Mouse (Mus musculus) stomach, postnatal 0 days (tissue): ENCODE measurements around the gene Gm10226. TPM values are rescaled to one million over a fixed set of nuclear protein-coding genes. Genes with fewer than 3 reads are reported as not detected.
A peak's percentile ranks its signal among the peaks of the same experiment; 100 is the strongest.

Experiments
- ATAC-seq: fragments of 200-750 bp; cut with Nextera tagmentation; 2 replicates; pipeline ENCODE4 v1.8.0; 2017; ENCODE audit not compliant: low FRiP score, low TSS enrichment
- DNase-seq: peaks from one replicate; pipeline ENCODE4 v3.0.0-alpha.2; 2016; ENCODE audit warnings: low spot score
- H3K27ac ChIP-seq: fragments of 300-500 bp; sonication (generic); replicated peaks from 2 replicates; pipeline ENCODE4 v1.5.1; 2014; ENCODE audit warnings: mild to moderate bottlenecking, control low read depth
- H3K27me3 ChIP-seq: fragments of 300-500 bp; sonication (generic); 2 replicates; pipeline ENCODE4 v1.6.1; 2014; ENCODE audit warnings: low read length; ENCODE audit not compliant: control insufficient read depth, insufficient read depth
- H3K36me3 ChIP-seq: fragments of 300-500 bp; sonication (generic); 2 replicates; pipeline ENCODE4 v1.6.1; 2014; ENCODE audit warnings: low read length, mixed read lengths; ENCODE audit not compliant: control insufficient read depth, insufficient read depth
- H3K4me1 ChIP-seq: fragments of 300-500 bp; sonication (generic); replicated peaks from 2 replicates; pipeline ENCODE4 v1.6.1; 2014; ENCODE audit warnings: antibody characterized with exemption; ENCODE audit not compliant: control insufficient read depth, insufficient read depth
- H3K4me2 ChIP-seq: fragments of 300-500 bp; sonication (generic); replicated peaks from 2 replicates; pipeline ENCODE4 v1.6.1; 2014; ENCODE audit warnings: low read depth, mild to moderate bottlenecking, control low read depth, moderate library complexity
- H3K4me3 ChIP-seq: fragments of 300-500 bp; sonication (generic); 2 replicates; pipeline ENCODE4 v1.5.1; 2014; ENCODE audit warnings: low read depth, low read length, control low read depth
- H3K9ac ChIP-seq: fragments of 300-500 bp; sonication (generic); 2 replicates; pipeline ENCODE4 v1.6.1; 2014; ENCODE audit warnings: mild to moderate bottlenecking, low read length, control low read depth, mixed read lengths
- H3K9me3 ChIP-seq: fragments of 300-500 bp; sonication (generic); 2 replicates; pipeline ENCODE4 v1.6.1; 2016; ENCODE audit warnings: low read length; ENCODE audit not compliant: control insufficient read depth
- CTCF ChIP-seq: IDR thresholded peaks from 2 replicates; pipeline ENCODE4 v1.5.1; 2016; ENCODE audit warnings: antibody characterized with exemption, low read depth, mild to moderate bottlenecking, moderate library complexity
- EP300 ChIP-seq: optimal IDR thresholded peaks from 2 replicates; pipeline ENCODE3; 2016; ENCODE audit warnings: antibody characterized with exemption
- WGBS: fragments of 180-500 bp; shearing (Covaris S2); extraction: QIAGEN DNeasy Blood & Tissue Kit; methylation state at CpG from one replicate; pipeline ENCODE4 v1.1.7; 2014; 5-methylcytosine and 5-hydroxymethylcytosine counted together
- polyA plus RNA-seq: library from polyadenylated mRNA; unstranded; fragments of >200 nt; fragmentation: Nextera tagmentation; extraction: Ambion mirVana; gene quantifications from 2 replicates; pipeline ENCODE4 v1.2.1, GENCODE M21; 2015

Gm10226 gene
- polyA plus RNA-seq, 1 experiment from 2014 or later: 3.4 TPM

DNA sequence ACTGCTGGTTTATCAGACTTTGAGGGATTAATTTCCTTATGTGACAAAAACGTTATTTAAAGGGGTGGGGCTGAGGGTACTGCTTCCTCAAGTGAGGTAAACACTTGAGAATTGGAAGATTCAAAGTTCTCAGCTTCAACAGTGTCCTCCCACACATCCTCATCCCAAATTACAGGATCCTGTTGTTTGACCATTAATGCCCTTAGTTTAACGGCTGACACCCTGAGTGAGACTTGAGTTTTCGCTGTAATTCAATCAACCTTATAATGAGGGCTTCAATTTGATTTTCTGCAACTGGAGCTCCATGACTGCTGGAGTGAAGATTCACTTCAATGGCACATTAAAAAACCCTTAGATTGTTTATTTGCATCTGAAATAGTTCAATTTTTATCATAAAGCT lies 1.7 kb downstream of the Gm10226 start:
- ATAC-seq: no peak
- no peak overlapping the region for H3K9ac ChIP-seq
- no peak overlapping the region for H3K4me3 ChIP-seq
- DNase-seq: no peak
- no peaks in the 10 kb centered on the region for H3K27me3 ChIP-seq
- H3K27ac ChIP-seq: no peak overlapping the region
- no peaks in the 10 kb centered on the region for H3K4me1 ChIP-seq
- no peaks in the 10 kb centered on the region for H3K36me3 ChIP-seq
- no peak for TF ChIP-seq EP300
- TF ChIP-seq CTCF: no peak
- no peak overlapping the region for H3K4me2 ChIP-seq
- WGBS: 80% methylated on average over 3 of the region's 3 CpGs
- H3K9me3 ChIP-seq: no peaks in the 10 kb centered on the region

- DNase-seq (no peak), ATAC-seq (no peak)
- no peak overlapping the region for H3K4me3 ChIP-seq
- H3K4me2 ChIP-seq: no peak overlapping the region
- no peak overlapping the region for H3K9ac ChIP-seq
- H3K9me3 ChIP-seq: no peaks in the 10 kb centered on the region
- no peaks in the 10 kb centered on the region for H3K36me3 ChIP-seq
- no peak overlapping the region for H3K27ac ChIP-seq
- no peaks in the 10 kb centered on the region for H3K4me1 ChIP-seq
- no peaks in the 10 kb centered on the region for H3K27me3 ChIP-seq
- TF ChIP-seq CTCF: no peak
- no peak for TF ChIP-seq EP300
Observed at GRCm38 (mm10) chr17:21696073-21696472, 4.4 kb downstream of the Gm10226 start.

- TF ChIP-seq CTCF (no peak), EP300 (no peak)
- Histone ChIP-seq H3K36me3 (no peaks in the 10 kb centered on the region), H3K9ac (no peak overlapping the region), H3K9me3 (no peaks in the 10 kb centered on the region), H3K4me3 (no peak overlapping the region), H3K27ac (no peak overlapping the region), H3K4me2 (no peak overlapping the region), H3K27me3 (no peaks in the 10 kb centered on the region), H3K4me1 (no peaks in the 10 kb centered on the region)
- DNase-seq (no peak), ATAC-seq (no peak)
- WGBS: 42% methylated on average over 5 of the region's 5 CpGs
Observed at GRCm38 (mm10) chr17:21702281-21703240, 10.9 kb downstream of the Gm10226 start.

GRCm38 (mm10) chr17:21703414-21703813 lies 11.8 kb downstream of the Gm10226 start:
- Histone ChIP-seq H3K27me3 (no peaks in the 10 kb centered on the region), H3K4me1 (no peaks in the 10 kb centered on the region), H3K27ac (no peak overlapping the region), H3K4me3 (no peak overlapping the region), H3K4me2 (no peak overlapping the region), H3K9ac (no peak overlapping the region), H3K9me3 (no peaks in the 10 kb centered on the region), H3K36me3 (no peaks in the 10 kb centered on the region)
- no peak for TF ChIP-seq CTCF
- no peak for TF ChIP-seq EP300
- ATAC-seq (no peak), DNase-seq (no peak)
- 74% methylated on average over 1 of the region's 1 CpGs for WGBS

GRCm38 (mm10) chr17:21707343-21707996 lies 15.8 kb downstream of the Gm10226 start, which contains the start of gene Zfp760:
Gene Zfp760, plus strand, starts transcription at chr17:21707741.
- no peaks in the 10 kb centered on the region for H3K36me3 ChIP-seq
- no peaks in the 10 kb centered on the region for H3K9me3 ChIP-seq
- ATAC-seq (peak; percentile 99), DNase-seq (peak; percentile 89)
- H3K27ac ChIP-seq: peak within 1 kb of the TSS; percentile 90
- peak within 1 kb of the TSS; percentile 57 for H3K4me3 ChIP-seq
- no peaks in the 10 kb centered on the region for H3K4me1 ChIP-seq
- TF ChIP-seq CTCF: no peak
- TF ChIP-seq EP300: no peak
- H3K27me3 ChIP-seq: no peaks in the 10 kb centered on the region
- WGBS: 6% methylated on average over 26 of the region's 26 CpGs
- H3K4me2 ChIP-seq: peak within 1 kb of the TSS; percentile 58
- H3K9ac ChIP-seq: peak within 1 kb of the TSS; percentile 68
